Mouse (Mus musculus): ENCODE measurements at regions not wholly inside any gene's neighbourhood (a gene's known extent, or its start where the extent isn't known, plus 50 kb on each side); places are given as distances from the start of the nearest gene placed in this dataset.

GRCm38 (mm10) chr14:98937933-98938332 lies 56.2 kb downstream of the Rpl36a-ps1 start:
- DNase-seq (ENCODE audit: low spot score), result no peak

DNA sequence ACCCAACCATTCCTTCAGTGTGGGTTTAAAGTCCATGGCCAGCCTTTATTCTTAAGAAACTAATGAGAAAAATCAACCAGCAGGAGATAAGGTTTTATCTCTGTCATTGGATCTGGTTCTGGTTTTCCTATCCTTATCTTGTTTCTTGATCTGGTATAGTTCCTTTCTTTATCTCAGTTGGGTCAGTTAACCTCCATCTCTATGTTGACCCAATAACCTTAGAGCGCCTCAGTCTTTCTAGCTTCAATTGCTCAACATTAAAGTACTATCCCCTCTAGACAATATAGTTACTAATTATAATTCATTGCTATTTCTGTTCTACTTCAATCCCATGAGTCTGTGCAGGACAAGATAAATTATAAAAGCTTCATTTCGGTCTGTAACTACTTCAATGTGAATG lies 56.7 kb downstream of the Rpl36a-ps1 start:
- DNase-seq (ENCODE audit: low spot score), result no peak

GRCm38 (mm10) chr14:98933371-98933916 lies 60.7 kb downstream of the Rpl36a-ps1 start:
- no peak for DNase-seq (ENCODE audit: low spot score)

DNA sequence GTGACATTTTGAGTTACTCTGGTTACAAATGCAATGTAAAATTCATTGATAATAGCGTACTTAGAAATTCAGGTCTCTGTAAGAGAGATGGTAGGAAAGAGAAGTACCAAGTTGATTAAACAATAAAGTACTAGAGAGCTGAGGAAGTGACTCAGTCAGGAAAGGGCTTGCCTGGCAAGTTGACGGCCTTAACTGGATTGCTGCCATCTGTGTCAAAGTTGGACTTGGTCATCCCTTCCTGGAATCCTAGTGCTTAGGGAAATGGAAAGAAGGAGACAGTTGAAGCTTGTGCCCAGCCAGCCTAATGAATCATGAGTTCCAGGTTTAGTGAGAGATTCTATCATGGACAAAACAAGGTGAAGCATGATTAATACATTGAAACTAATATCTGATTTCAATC lies 64.8 kb downstream of the Rpl36a-ps1 start:
- no peak for DNase-seq (ENCODE audit: low spot score)

GRCm38 (mm10) chr14:98908234-98908633 lies 85.9 kb downstream of the Rpl36a-ps1 start:
- no peak for DNase-seq (ENCODE audit: low spot score)

- DNase-seq (ENCODE audit: low spot score), result no peak
Observed at GRCm38 (mm10) chr14:98898876-98899275, 95.2 kb downstream of the Rpl36a-ps1 start.

DNA sequence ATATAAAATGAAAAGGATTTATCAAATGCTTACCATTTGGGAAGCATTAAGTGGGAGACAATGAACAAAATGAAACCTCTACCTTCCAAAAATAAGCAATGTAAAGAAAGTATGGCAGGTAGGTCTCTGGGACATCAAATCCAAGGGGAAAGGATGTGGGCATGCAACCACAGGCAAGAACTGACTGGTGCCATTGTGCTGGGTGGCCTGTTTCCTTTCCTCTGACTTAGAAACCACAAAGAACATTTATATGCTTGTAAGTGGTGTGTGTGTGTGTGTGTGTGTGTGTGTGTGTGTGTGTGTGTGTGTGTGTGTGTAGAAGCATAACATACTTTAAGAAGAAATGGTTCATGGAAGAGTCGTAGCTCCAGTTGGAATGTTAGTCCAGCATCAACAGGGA lies 96.7 kb downstream of the Rpl36a-ps1 start:
- no peak for DNase-seq (ENCODE audit: low spot score)

GRCm38 (mm10) chr14:98895933-98896332 lies 98.2 kb downstream of the Rpl36a-ps1 start:
- DNase-seq (ENCODE audit: low spot score), result no peak

GRCm38 (mm10) chr14:98892670-98893069 lies 101.4 kb downstream of the Rpl36a-ps1 start:
- DNase-seq (ENCODE audit: low spot score), result no peak

- no peak for DNase-seq (ENCODE audit: low spot score)
Observed at GRCm38 (mm10) chr14:98891252-98891947, 102.7 kb downstream of the Rpl36a-ps1 start.

- no peak for DNase-seq (ENCODE audit: low spot score)
Observed at GRCm38 (mm10) chr14:98887588-98887987, 106.5 kb downstream of the Rpl36a-ps1 start.

- no peak for DNase-seq (ENCODE audit: low spot score)
Observed at GRCm38 (mm10) chr14:98886982-98887381, 107.1 kb downstream of the Rpl36a-ps1 start.

GRCm38 (mm10) chr14:98882586-98882985 lies 111.5 kb downstream of the Rpl36a-ps1 start:
- no peak for DNase-seq (ENCODE audit: low spot score)

DNA sequence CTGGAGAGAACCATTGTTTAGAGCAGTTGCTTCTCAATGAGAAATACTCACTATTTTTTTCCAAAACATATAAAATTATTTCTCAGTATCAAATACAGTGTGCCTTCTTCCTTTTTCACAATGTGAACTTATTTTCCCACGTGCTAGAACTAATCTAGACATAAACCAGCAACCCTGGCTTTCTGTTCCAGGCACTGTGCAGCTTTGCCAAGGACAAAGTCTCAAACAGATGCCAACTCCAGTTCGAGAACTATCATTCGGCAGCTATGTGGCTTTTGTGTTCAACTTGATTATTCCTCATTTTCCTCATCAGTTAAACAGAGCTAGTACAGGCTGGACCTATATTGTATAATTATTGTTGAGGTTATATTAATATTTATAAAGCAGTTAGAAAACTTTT lies 116.2 kb downstream of the Rpl36a-ps1 start:
- no peak for DNase-seq (ENCODE audit: low spot score)

DNA sequence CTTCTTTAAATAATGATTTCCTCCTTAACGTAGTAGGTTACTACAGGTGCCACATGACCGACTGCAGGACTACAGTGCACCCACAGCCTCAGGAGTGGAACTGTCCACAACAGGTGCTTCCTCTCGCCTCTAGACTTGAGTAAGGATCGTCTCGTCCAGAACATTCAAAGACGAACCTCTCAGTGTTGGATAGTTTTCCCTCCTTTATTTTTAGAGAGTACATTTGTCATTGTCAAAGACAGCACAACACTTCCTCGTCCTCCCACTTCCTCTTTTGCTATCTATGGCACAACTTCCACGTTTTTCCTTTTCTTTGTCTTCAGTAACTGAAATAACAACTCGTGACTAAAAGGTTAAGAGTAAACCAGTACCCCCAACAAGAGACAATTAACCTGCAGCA lies 120.7 kb downstream of the Rpl36a-ps1 start:
- no peak for DNase-seq (ENCODE audit: low spot score)

- no peak for DNase-seq (ENCODE audit: low spot score)
Observed at GRCm38 (mm10) chr14:98869888-98870287, 124.2 kb downstream of the Rpl36a-ps1 start.

DNA sequence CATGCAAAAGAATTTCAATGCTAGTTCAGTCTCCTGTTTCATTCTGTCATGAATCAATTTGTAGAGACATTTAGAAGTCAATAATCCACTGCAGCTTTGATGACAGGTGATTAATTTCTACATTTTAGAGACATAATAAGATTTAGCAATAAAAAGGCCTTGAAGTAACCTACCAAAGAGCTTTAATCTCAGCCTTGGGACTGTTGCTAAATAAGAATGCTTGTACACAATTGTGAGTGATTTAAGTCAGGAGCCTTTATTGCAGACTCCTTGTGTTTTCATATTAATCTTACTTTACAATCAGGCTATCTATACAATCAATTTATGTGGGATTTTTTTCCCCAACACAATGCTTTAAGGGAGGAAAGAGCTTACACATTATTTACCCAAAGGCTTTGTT lies 127.2 kb downstream of the Rpl36a-ps1 start:
- no peak for DNase-seq (ENCODE audit: low spot score)

- DNase-seq (ENCODE audit: low spot score), result no peak
Observed at GRCm38 (mm10) chr14:98864001-98864400, 130.1 kb downstream of the Rpl36a-ps1 start.

DNA sequence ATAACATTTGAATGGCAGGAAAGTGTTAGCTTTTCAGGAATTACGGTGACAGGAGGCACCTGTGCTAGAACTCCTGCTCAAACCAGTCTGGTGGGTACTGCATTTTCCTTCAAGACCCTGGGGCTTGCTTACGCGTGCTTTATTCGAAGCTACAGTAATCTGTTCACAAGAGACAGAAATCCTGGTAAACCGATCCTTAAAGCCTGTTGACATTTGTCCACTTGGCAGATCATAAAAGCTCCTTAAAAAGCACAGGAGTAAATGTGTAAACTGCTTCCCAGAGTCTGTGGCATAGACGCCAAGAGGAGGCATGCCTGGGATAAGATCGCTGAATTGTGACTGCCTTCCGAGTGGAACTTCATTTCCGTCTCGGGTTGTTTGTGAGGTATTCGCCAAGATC lies 130.5 kb downstream of the Rpl36a-ps1 start:
- DNase-seq (ENCODE audit: low spot score), result no peak

DNA sequence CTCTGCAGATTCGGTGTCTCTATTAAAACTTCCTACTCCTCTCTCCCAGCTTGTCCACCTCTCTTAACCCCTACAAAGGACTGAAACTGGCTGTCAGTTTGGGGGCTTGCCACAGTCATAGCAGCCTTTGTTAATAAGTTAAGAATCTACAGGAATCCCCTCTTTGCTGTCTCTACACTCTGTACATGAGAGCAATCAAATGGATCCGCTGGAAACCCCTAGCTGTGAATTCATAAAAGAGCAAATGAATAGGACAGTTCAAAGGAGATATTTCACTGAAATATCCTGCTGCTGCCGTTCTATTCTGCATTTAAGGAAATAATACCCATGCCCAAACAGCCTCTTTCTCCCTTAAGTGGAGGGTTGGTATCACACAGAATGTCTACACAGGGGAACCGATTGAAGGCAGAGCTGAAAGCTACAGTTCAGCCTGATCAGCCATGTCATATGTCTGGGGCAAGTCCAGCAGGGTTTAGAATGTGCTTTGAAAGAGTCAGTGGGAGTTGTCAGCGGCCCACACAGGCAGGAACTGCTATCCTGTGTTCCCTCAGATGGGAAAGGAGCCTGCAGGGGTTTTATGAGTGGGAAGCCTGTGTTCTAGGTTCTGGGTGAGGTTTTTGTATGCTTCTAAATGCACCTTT lies 131.9 kb downstream of the Rpl36a-ps1 start:
- no peak for DNase-seq (ENCODE audit: low spot score)

DNA sequence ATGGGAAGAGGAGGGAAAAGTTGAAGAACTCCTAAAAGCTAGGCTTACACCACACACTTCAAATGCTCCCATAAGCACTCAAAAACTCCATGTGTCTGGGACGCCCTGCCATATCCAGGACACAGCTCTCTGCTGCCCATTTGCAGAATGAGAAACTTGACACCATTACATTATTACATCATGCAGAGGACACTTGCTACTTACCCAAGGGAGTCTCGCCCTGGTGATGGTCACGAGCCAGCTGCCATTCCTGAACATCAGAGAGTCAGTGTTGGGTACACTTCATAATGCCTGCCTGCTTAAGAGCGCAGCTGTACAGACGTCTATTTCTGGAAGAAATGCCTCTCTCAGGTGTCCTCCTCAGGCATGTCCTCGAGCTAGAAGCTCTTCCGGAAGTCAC lies 135.3 kb downstream of the Rpl36a-ps1 start:
- no peak for DNase-seq (ENCODE audit: low spot score)

GRCm38 (mm10) chr14:98848500-98848899 lies 145.6 kb downstream of the Rpl36a-ps1 start:
- DNase-seq (ENCODE audit: low spot score), result no peak

GRCm38 (mm10) chr14:98844221-98844620 lies 149.9 kb downstream of the Rpl36a-ps1 start:
- no peak for DNase-seq (ENCODE audit: low spot score)

DNA sequence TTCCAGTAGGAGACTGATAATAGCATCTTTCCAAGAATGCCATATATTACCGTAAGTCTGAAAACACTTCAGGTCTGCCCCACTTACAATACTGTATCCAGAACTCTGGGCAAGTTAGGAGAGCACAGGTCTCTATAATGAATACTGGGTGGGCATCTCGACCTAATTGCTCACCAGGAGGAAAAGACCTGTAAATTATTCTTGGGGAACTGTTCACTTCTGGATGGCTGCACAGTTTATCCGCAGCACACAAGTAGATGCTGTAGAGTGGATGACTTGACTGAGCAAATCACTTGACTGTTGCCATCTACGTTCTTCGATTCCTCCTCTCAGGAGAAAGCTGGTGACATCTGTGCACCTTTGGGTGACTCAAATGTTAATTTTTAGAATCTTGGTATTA lies 159.8 kb downstream of the Rpl36a-ps1 start:
- no peak for DNase-seq (ENCODE audit: low spot score)

Data from layer of hippocampus, adult 11-12 months (tissue).